ENCODE assay signal across 8 mouse cellular contexts in the genomic region with DNA sequence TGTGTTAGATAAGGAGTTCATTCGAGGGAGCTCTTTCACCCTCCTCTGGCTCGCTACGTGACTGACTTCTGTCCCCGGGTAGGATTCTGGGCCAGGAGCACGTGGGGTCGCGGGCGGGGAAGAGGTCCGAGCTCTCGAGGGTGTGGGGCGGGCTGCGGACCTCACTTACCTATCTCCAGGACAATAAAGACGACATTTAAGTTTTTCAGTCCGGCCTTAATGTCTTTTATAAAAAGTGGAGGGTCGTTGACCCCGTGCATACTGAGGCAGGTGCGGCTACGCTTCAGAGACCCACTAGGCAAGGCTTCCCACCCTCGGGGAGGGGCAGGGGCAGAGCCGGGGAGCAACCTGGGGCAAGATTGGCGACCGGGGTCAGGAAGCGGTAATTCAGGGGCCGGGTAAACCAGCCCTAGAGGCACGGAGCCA. TPM values are rescaled to one million over a fixed set of nuclear protein-coding genes. Genes with fewer than 3 reads are reported as not detected.
DNase-seq lines count a peak whose midpoint lies in the region; ATAC-seq and TF ChIP-seq lines count a peak whose summit lies in the region.

No protein-coding gene starts in this region.

- H3K4me3 ChIP-seq in heart, embryonic 14.5 days (ENCODE audit: control insufficient read depth in 1 of 2, insufficient read depth in 1 of 2, low read depth in 1 of 2, low read length in 2 of 2) = peak overlapping the region; percentile 67 to 76
- peak overlapping the region; percentile 55 for H3K4me3 ChIP-seq in kidney, postnatal 0 days (replicated peaks; ENCODE audit: low read depth, low read length)

- peak; percentile 18; the same call in 1 of the 2 replicates for ATAC-seq in heart, embryonic 14.5 days (ENCODE audit: insufficient number of reproducible peaks, insufficient read depth, low FRiP score, low read depth)
- peak; percentile 35; the same call in 1 of the 2 replicates for ATAC-seq in kidney, postnatal 0 days (replicated peaks; ENCODE audit: low FRiP score, low read depth)

- peaks cover 11% of the 10 kb centered on the region for H3K36me3 ChIP-seq in heart, embryonic 14.5 days (ENCODE audit: control insufficient read depth, insufficient read depth, low read length)
- no peaks in the 10 kb centered on the region for H3K36me3 ChIP-seq in kidney, postnatal 0 days (ENCODE audit: insufficient read depth, low read length)

- H3K27ac ChIP-seq in heart, embryonic 14.5 days (replicated peaks in 1 of 2; ENCODE audit: control insufficient read depth in 1 of 2, insufficient read depth in 1 of 2, low read depth in 2 of 2, low read length in 2 of 2) = peak overlapping the region; percentile 82 to 87
- H3K27ac ChIP-seq in kidney, postnatal 0 days = peak overlapping the region; percentile 73

- peak overlapping the region; percentile 86 for H3K9ac ChIP-seq in heart, embryonic 14.5 days (ENCODE audit: low read length)
- peak overlapping the region; percentile 69 for H3K9ac ChIP-seq in kidney, postnatal 0 days (ENCODE audit: low read depth, low read length)

- H3K4me1 ChIP-seq in heart, embryonic 14.5 days (ENCODE audit: control insufficient read depth in 2 of 2, insufficient read depth in 2 of 2, low read length in 2 of 2) = 0 out of 4 replicates have a peak, but pooled peaks cover 2 to 3% of the 10 kb centered on the region in 2 experiments
- H3K4me1 ChIP-seq in kidney, postnatal 0 days (replicated peaks; ENCODE audit: insufficient read depth, low read length) = 0 out of 2 replicates have a peak, but pooled peaks cover 4% of the 10 kb centered on the region

- peak; percentile 51 to 64 for DNase-seq in thymus, adult 18-20 months
- DNase-seq in thymus, postnatal 0 days (ENCODE audit: low spot score) = no peak
- DNase-seq in embryo, embryonic 11.5 days (ENCODE audit: low read depth, low spot score) = peak; percentile 8
- peak; percentile 16 for DNase-seq in kidney, postnatal 0 days (ENCODE audit: low spot score)
- peak; percentile 42 for DNase-seq in lung, postnatal 14 days
- DNase-seq in right cerebral cortex, postnatal 36 days (ENCODE audit: low spot score in 2 of 2) = peak; percentile 4 to 14
- DNase-seq in layer of hippocampus, postnatal 14 days (ENCODE audit: low spot score in 2 of 2) = no peak

- WGBS in heart, embryonic 14.5 days = under 1% methylated on average over 25 of the region's 25 CpGs
- under 1% methylated on average over 25 of the region's 25 CpGs for WGBS in kidney, postnatal 0 days

- H3K4me2 ChIP-seq in heart, embryonic 14.5 days (ENCODE audit: low read length) = peak overlapping the region; percentile 91
- peak overlapping the region; percentile 97 for H3K4me2 ChIP-seq in kidney, postnatal 0 days (ENCODE audit: low read length)

- no peaks in the 10 kb centered on the region for H3K9me3 ChIP-seq in heart, embryonic 14.5 days (ENCODE audit: control insufficient read depth, low read length)
- no peaks in the 10 kb centered on the region for H3K9me3 ChIP-seq in kidney, postnatal 0 days (replicated peaks; ENCODE audit: low read length)

- TF ChIP-seq CTCF in kidney, postnatal 0 days (IDR thresholded peaks at IDR 0.05; ENCODE audit: low read depth) = no peak

- no peaks in the 10 kb centered on the region for H3K27me3 ChIP-seq in heart, embryonic 14.5 days (ENCODE audit: control insufficient read depth, insufficient read depth, low read length)
- H3K27me3 ChIP-seq in kidney, postnatal 0 days (ENCODE audit: insufficient read depth, low read length) = no peaks in the 10 kb centered on the region

RNA-seq across cellular contexts. Expression of gene Nabp1, which starts 0.6 kb away (rescaled TPM):
- polyA plus RNA-seq in thymus, postnatal 0 days (2015; fragmentation: Nextera tagmentation; extraction: Ambion mirVana) = 176 and 185 TPM in 2 replicates
- polyA plus RNA-seq in heart, embryonic 14.5 days (2014; fragmentation: Nextera tagmentation; extraction: Ambion mirVana) = 19.8 and 22.4 TPM in 2 replicates
- 37.7 and 42.6 TPM in 2 replicates for polyA plus RNA-seq in kidney, postnatal 0 days (2015; fragmentation: Nextera tagmentation; extraction: Ambion mirVana)
- total RNA-seq in layer of hippocampus, postnatal 14 days (2021) = 10 to 100 TPM; 17.4 to 24.5 TPM

Comparison
In these comparisons a context has a peak if more than half of its experiments do, and no peak if none do; other contexts are left out.
1. DNase-seq: peak in thymus, adult 18-20 months (2 of 2), embryo, embryonic 11.5 days (single experiment), kidney, postnatal 0 days (single experiment), lung, postnatal 14 days (single experiment) and right cerebral cortex, postnatal 36 days (2 of 2); none in thymus, postnatal 0 days (single experiment) and layer of hippocampus, postnatal 14 days (0 of 2).